Mouse (Mus musculus) heart, postnatal 0 days (tissue): ENCODE data around the gene Olfr576.

ENCODE experiments used
- CTCF ChIP-seq: IDR thresholded peaks from 2 replicates; pipeline ENCODE4 v1.5.1; 2016; ENCODE audit warnings: antibody characterized with exemption, control low read depth, low read depth
- EP300 ChIP-seq: IDR thresholded peaks from 2 replicates; pipeline ENCODE4 v1.6.1; 2016; ENCODE audit warnings: antibody characterized with exemption, low read depth

- TF ChIP-seq CTCF (no peak), EP300 (no peak)
Observed at GRCm38 (mm10) chr7:102917032-102917875, 45.2 kb upstream of the Olfr576 start, which contains the start of gene Olfr571.
